Mouse (Mus musculus) thymus, adult 2 months (tissue): ENCODE results near the gene Schip1.

Experiments used
- CTCF ChIP-seq: fragments of 200-500 bp; IDR thresholded peaks from 2 replicates; pipeline ENCODE4 v1.5.1; 2012; ENCODE audit warnings: mild to moderate bottlenecking, control low read depth, low read length, moderate library complexity, borderline replicate concordance; ENCODE audit not compliant: control insufficient read depth, poor library complexity, insufficient read depth; ENCODE audit errors: extremely low read depth
- POLR2A ChIP-seq: fragments of 200-500 bp; IDR thresholded peaks from 2 replicates; pipeline ENCODE4 v1.6.1; 2012; ENCODE audit warnings: mild to moderate bottlenecking, low read length, control low read depth, moderate library complexity; ENCODE audit not compliant: control insufficient read depth, poor library complexity, insufficient read depth; ENCODE audit errors: extremely low read depth

- TF ChIP-seq POLR2A (no peak), CTCF (no peak)
Measured at GRCm38 (mm10) chr3:68606730-68607129, 542.1 kb downstream of the Schip1 start.
